Mouse (Mus musculus) heart, postnatal 0 days (tissue): Measurements from ENCODE around the gene Ift80. TPM values are rescaled to one million over a fixed set of nuclear protein-coding genes. Genes with fewer than 3 reads are reported as not detected.
A peak's percentile ranks its signal among the peaks of the same experiment; 100 is the strongest.
"Not testable (repeated sequence)": the region's sequence is repeated elsewhere in the genome, so short reads cannot be mapped to it uniquely, and the experiment has no call there.

ENCODE experiments used
- ATAC-seq: fragments of 200-750 bp; cut with Nextera tagmentation; 2 replicates; pipeline ENCODE4 v1.8.0; 2017; ENCODE audit warnings: low read depth, moderate number of reproducible peaks, moderate library complexity; ENCODE audit not compliant: insufficient read depth
- DNase-seq: peaks from one replicate; pipeline ENCODE4 v3.0.0-alpha.2; 2016; ENCODE audit warnings: low spot score
- H3K27ac ChIP-seq: fragments of 300-500 bp; sonication (generic); 2 replicates; pipeline ENCODE4 v1.5.1; 2014; ENCODE audit warnings: low read depth, mild to moderate bottlenecking
- H3K27me3 ChIP-seq: fragments of 300-500 bp; sonication (generic); 2 replicates; pipeline ENCODE4 v1.6.1; 2014; ENCODE audit warnings: low read length, mixed read lengths; ENCODE audit not compliant: control insufficient read depth, insufficient read depth
- H3K36me3 ChIP-seq: fragments of 300-500 bp; sonication (generic); replicated peaks from 2 replicates; pipeline ENCODE4 v1.6.1; 2014; ENCODE audit warnings: low read length, mixed read lengths; ENCODE audit not compliant: control insufficient read depth, insufficient read depth
- H3K4me1 ChIP-seq: fragments of 300-500 bp; sonication (generic); 2 replicates; pipeline ENCODE4 v1.6.1; 2014; ENCODE audit warnings: antibody characterized with exemption; ENCODE audit not compliant: control insufficient read depth, insufficient read depth
- H3K4me2 ChIP-seq: fragments of 300-500 bp; sonication (generic); 2 replicates; pipeline ENCODE4 v1.6.1; 2014; ENCODE audit warnings: low read depth, mild to moderate bottlenecking, low read length, moderate library complexity
- H3K4me3 ChIP-seq: fragments of 300-500 bp; sonication (generic); 2 replicates; pipeline ENCODE4 v1.5.1; 2014; ENCODE audit warnings: low read depth, low read length
- H3K9ac ChIP-seq: fragments of 300-500 bp; sonication (generic); replicated peaks from 2 replicates; pipeline ENCODE4 v1.6.1; 2014; ENCODE audit warnings: low read depth, low read length, mixed read lengths
- H3K9me3 ChIP-seq: fragments of 300-500 bp; sonication (generic); replicated peaks from 2 replicates; pipeline ENCODE4 v1.6.1; 2016; ENCODE audit warnings: low read length; ENCODE audit not compliant: control insufficient read depth
- CTCF ChIP-seq: IDR thresholded peaks from 2 replicates; pipeline ENCODE4 v1.5.1; 2016; ENCODE audit warnings: antibody characterized with exemption, control low read depth, low read depth
- EP300 ChIP-seq: IDR thresholded peaks from 2 replicates; pipeline ENCODE4 v1.6.1; 2016; ENCODE audit warnings: antibody characterized with exemption, low read depth
- WGBS: fragments of 180-500 bp; shearing (Covaris S2); extraction: QIAGEN DNeasy Blood & Tissue Kit; methylation state at CpG from one replicate; pipeline ENCODE4 v1.1.7; 2014; 5-methylcytosine and 5-hydroxymethylcytosine counted together
- polyA plus RNA-seq: library from polyadenylated mRNA; unstranded; fragments of >200 nt; fragmentation: Nextera tagmentation; extraction: Ambion mirVana; gene quantifications from 2 replicates; pipeline ENCODE4 v1.2.1, GENCODE M21; 2015
- total RNA-seq: library from RNA; depleted of rRNA; stranded (reverse); fragments of >200 nt; gene quantifications from 2 replicates; pipeline ENCODE4 v1.2.3, GENCODE M21; 2014; ENCODE audit warnings: low replicate concordance

The Ift80 gene
- total and polyA plus RNA-seq, 2 experiments from 2014 or later, result 2.8 to 3.2 TPM

DNA sequence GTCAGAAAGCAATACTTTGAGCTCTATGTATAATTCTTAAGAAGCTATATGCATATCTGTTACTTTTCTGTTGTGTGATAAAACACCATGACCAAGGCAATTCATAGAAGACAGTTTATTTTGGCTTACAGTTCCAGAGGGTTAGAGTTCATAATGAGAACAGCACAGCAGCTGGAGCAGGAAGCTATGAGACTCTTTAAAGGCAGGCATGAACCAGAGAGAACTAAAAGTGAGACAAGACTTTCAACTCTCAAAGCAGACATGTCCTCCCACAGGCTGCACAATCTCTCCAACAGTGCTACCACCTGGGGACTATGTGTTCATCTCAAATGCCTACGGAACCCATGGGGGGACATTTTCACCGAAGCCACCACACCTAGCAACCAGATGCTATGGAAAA lies 35.7 kb upstream of the Ift80 start:
- no peak for DNase-seq
- peak overlapping the region; percentile 51; the same call in 1 of the 2 replicates for H3K27ac ChIP-seq
- H3K4me1 ChIP-seq, result no peaks in the 10 kb centered on the region
- H3K36me3 ChIP-seq, result no peaks in the 10 kb centered on the region; the same call in 1 of the 2 replicates
- H3K4me3 ChIP-seq, result no peak overlapping the region
- 96% methylated on average over 2 of the region's 2 CpGs for WGBS
- no peak for TF ChIP-seq EP300
- no peak for TF ChIP-seq CTCF
- no peak overlapping the region for H3K9ac ChIP-seq
- no peak overlapping the region for H3K4me2 ChIP-seq
- no peaks in the 10 kb centered on the region for H3K27me3 ChIP-seq
- H3K9me3 ChIP-seq, result no peaks in the 10 kb centered on the region
- ATAC-seq, result no peak

DNA sequence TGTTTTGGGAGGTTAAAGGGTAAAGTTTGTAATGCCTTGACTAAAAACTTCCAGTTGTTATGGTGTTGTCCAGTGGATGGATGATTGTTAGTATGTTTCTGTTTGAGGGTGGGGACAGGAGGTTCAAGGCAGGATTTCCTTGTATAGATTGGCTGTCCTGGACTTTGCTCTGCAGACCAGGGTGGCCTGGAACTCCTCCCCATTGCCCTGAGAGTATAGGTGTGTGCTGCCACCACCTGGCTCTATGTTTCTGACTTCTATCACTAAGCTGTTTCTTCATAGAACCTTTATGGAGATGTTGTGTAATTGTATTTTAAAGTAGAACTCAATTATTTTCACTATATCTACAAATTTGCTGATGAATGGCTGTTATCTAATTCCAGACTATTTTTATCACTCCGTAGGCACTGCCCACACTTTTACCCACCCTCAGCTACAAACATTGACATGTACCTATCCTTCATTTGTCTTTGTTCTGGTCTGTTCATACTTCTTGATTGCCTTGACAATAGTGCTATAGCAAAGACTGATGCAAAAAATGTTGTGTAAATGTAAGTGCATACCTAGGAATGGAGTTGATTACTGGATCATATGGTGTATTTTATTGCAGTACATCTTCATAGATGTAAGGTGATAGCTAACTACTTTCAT lies 21.9 kb upstream of the Ift80 start:
- H3K4me3 ChIP-seq, result no peak overlapping the region
- 56% methylated on average over 1 of the region's 1 CpGs for WGBS
- H3K4me1 ChIP-seq, result no peaks in the 10 kb centered on the region
- H3K4me2 ChIP-seq, result no peak overlapping the region
- DNase-seq, result no peak
- H3K27me3 ChIP-seq, result no peaks in the 10 kb centered on the region
- H3K9ac ChIP-seq, result no peak overlapping the region
- no peak overlapping the region for H3K27ac ChIP-seq
- no peak for ATAC-seq
- H3K36me3 ChIP-seq, result peaks cover 73% of the 10 kb centered on the region
- no peaks in the 10 kb centered on the region for H3K9me3 ChIP-seq
- TF ChIP-seq CTCF, result peak; percentile 17; the same call in 1 of the 2 replicates
- no peak for TF ChIP-seq EP300

DNA sequence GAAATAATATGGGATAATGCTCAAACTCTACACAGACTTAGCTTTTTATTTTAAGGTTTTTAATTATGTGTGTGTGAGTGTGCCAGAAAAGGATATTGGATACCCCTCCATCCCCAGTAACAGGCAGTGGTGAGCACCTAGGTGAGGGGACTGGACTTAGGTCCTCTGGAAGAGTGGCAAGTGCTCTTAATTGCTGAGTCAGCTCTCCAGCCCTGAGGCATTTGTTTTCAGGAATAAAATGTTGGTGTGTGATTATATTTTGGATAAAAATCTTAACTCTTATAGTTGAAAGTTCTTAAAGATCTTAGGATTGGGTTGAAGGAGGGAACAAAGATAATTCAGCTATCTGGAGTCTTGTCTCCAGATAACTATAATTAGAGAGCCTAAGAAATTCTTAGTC lies 16.4 kb upstream of the Ift80 start:
- DNase-seq, result no peak
- H3K27ac ChIP-seq, result no peak overlapping the region
- H3K9me3 ChIP-seq, result no peaks in the 10 kb centered on the region
- no peak overlapping the region for H3K4me2 ChIP-seq
- no peak for ATAC-seq
- no peaks in the 10 kb centered on the region for H3K27me3 ChIP-seq
- peaks cover 73% of the 10 kb centered on the region for H3K36me3 ChIP-seq
- no peaks in the 10 kb centered on the region for H3K4me1 ChIP-seq
- H3K4me3 ChIP-seq, result no peak overlapping the region
- TF ChIP-seq CTCF (no peak), EP300 (no peak)
- H3K9ac ChIP-seq, result no peak overlapping the region

DNA sequence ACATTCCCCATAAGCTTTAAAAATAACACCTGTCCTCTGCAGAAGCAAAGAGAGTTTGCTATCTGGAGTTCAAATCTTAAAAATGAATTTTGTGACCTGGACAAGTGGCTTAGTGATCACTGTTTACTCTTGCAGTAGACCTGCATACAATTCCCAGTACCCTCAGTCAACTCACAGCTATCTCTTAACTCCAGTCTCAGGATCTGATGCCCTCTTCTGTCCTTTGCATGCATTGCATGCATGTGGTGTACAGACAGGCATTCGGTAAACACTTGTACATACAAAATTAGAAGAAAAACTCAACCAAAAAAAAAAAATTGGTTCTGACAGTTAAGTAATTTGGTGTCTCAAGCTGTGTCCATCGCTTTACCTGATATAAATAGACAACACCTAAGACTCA lies 15.9 kb upstream of the Ift80 start:
- no peak overlapping the region for H3K4me3 ChIP-seq
- DNase-seq (no peak), ATAC-seq (no peak; the same call in 1 of the 2 replicates)
- no peak overlapping the region for H3K27ac ChIP-seq
- H3K9ac ChIP-seq, result no peak overlapping the region
- 91% methylated on average over 2 of the region's 2 CpGs for WGBS
- H3K4me2 ChIP-seq, result no peak overlapping the region
- H3K4me1 ChIP-seq, result no peaks in the 10 kb centered on the region
- no peaks in the 10 kb centered on the region for H3K9me3 ChIP-seq
- no peak for TF ChIP-seq CTCF
- no peak for TF ChIP-seq EP300
- H3K27me3 ChIP-seq, result no peaks in the 10 kb centered on the region
- H3K36me3 ChIP-seq, result peaks cover 68% of the 10 kb centered on the region

DNA sequence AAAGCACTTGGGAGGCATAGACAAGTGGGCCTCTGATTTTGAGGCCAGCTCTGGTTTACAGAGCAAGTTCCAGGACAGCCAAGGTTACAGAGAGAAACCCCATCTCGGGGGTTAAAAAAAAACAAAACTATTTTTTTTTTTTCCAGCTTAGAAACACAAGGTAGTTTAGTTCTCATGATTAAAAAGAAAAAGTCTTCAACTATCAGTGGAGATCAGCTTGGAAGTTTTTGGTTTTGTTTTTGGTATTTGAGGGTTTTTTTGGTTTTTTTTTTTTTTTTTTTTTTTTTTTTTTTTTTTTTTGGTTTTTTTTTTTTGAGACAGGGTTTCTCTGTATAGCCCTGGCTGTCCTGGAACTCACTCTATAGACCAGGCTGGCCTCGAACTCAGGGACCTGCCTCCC lies 14.3 kb upstream of the Ift80 start:
- H3K27ac ChIP-seq, H3K9me3 ChIP-seq, H3K4me3 ChIP-seq, H3K27me3 ChIP-seq, H3K9ac ChIP-seq, ATAC-seq, H3K4me2 ChIP-seq, H3K4me1 ChIP-seq, DNase-seq: not testable (repeated sequence)
- peaks cover 63% of the 10 kb centered on the region for H3K36me3 ChIP-seq
- 97% methylated on average over 2 of the region's 2 CpGs for WGBS

DNA sequence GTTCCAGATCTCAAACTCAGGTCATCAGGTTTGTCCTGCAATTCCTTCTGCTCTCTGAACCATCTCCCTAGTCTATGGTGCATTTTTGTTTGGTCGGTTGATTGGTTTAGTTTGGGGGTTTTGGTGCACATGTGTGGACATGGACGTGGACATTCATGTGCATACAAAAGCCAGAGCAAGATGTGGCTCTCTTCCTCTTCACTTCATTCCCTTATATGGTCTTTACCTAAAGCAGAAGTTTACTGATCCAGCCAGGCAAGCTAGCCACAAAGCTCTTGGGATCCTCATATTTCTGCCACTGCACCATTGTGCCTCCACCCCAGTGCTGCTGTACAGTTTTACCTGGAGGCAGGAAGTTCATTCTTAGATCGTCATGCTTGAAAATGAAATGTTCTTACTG lies 12.8 kb upstream of the Ift80 start:
- DNase-seq (no peak), ATAC-seq (no peak)
- Histone ChIP-seq H3K9ac (no peak overlapping the region), H3K27ac (no peak overlapping the region), H3K4me1 (no peaks in the 10 kb centered on the region), H3K9me3 (no peaks in the 10 kb centered on the region), H3K4me3 (no peak overlapping the region), H3K36me3 (peaks cover 59% of the 10 kb centered on the region), H3K27me3 (no peaks in the 10 kb centered on the region), H3K4me2 (no peak overlapping the region)
- 88% methylated on average over 3 of the region's 3 CpGs for WGBS
- TF ChIP-seq CTCF (no peak), EP300 (no peak)
